Mouse (Mus musculus): ENCODE measurements around the gene Gli2.

DNA sequence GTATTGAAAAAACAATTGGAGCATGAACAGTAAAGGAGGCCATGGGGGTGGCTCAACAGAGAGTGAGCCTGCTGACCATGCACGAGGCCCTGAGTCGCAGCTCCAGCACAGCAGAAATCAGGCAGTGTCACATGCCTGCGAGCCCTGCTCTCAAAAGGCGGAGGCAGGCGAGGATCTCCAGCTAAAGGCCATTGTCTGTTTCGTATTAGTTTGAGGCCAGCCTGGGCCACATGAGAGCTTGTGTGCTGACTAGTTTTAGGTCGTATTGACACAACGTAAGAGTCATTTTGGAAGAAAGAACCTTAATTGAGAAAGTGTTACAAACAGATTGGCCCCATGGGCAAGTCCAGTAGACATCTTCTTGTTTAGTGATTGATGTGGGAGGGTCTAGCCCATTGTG, 17.5 kb downstream of the Gli2 start:
- TF ChIP-seq POLR2A (IDR thresholded peaks at IDR 0.05; ENCODE audit: extremely low read depth, insufficient read depth, low read length) (no peak), CTCF (IDR thresholded peaks at IDR 0.05; ENCODE audit: low read depth, low read length) (no peak)

Data from liver, adult 2 months (tissue).